Mouse (Mus musculus) thymus, adult 2 months (tissue): ENCODE data around the gene Taok1. TPM values are rescaled to one million over a fixed set of nuclear protein-coding genes. Genes with fewer than 3 reads are reported as not detected.
A peak's percentile ranks its signal among the peaks of the same experiment; 100 is the strongest.

Source experiments
- DNase-seq: peaks from one replicate; pipeline ENCODE4 v3.0.0; 2021
- H3K27ac ChIP-seq: fragments of 200-500 bp; 2 replicates; pipeline ENCODE4 v1.5.1; 2012; ENCODE audit warnings: low read length, control low read depth; ENCODE audit not compliant: control insufficient read depth, insufficient read depth
- H3K27me3 ChIP-seq: fragments of 200-500 bp; 2 replicates; pipeline ENCODE4 v1.6.1; 2012; ENCODE audit warnings: mild to moderate bottlenecking, low read length, moderate library complexity, mixed read lengths; ENCODE audit not compliant: control insufficient read depth, insufficient read depth
- H3K36me3 ChIP-seq: fragments of 200-500 bp; 2 replicates; pipeline ENCODE4 v1.6.1; 2012; ENCODE audit warnings: mild to moderate bottlenecking, low read length, moderate library complexity; ENCODE audit not compliant: control insufficient read depth, insufficient read depth
- H3K4me1 ChIP-seq: fragments of 200-500 bp; replicated peaks from 2 replicates; pipeline ENCODE4 v1.6.1; 2012; ENCODE audit warnings: low read length; ENCODE audit not compliant: control insufficient read depth, insufficient read depth
- H3K4me3 ChIP-seq: fragments of 200-500 bp; 2 replicates; pipeline ENCODE4 v1.5.1; 2012; ENCODE audit warnings: mild to moderate bottlenecking, low read length, control low read depth, moderate library complexity; ENCODE audit not compliant: control insufficient read depth, insufficient read depth
- CTCF ChIP-seq: fragments of 200-500 bp; IDR thresholded peaks from 2 replicates; pipeline ENCODE4 v1.5.1; 2012; ENCODE audit warnings: mild to moderate bottlenecking, control low read depth, low read length, moderate library complexity, borderline replicate concordance; ENCODE audit not compliant: control insufficient read depth, poor library complexity, insufficient read depth; ENCODE audit errors: extremely low read depth
- POLR2A ChIP-seq: fragments of 200-500 bp; IDR thresholded peaks from 2 replicates; pipeline ENCODE4 v1.6.1; 2012; ENCODE audit warnings: mild to moderate bottlenecking, low read length, control low read depth, moderate library complexity; ENCODE audit not compliant: control insufficient read depth, poor library complexity, insufficient read depth; ENCODE audit errors: extremely low read depth
- WGBS: fragments of 180-500 bp; shearing (Covaris S2); methylation state at CpG from one replicate; pipeline ENCODE4 v1.1.7; 2018; 5-methylcytosine and 5-hydroxymethylcytosine counted together
- polyA plus RNA-seq: library from polyadenylated mRNA; depleted of rRNA; stranded (reverse); fragments of >200 nt; gene quantifications from 2 replicates; pipeline ENCODE4 v1.2.3, GENCODE M21; 2012

Taok1 gene
- polyA plus RNA-seq, 1 experiment = 7.5 TPM

GRCm38 (mm10) chr11:77497851-77498250 lies 109.8 kb downstream of the Taok1 start:
- no peak for DNase-seq
- H3K4me3 ChIP-seq = no peak overlapping the region
- TF ChIP-seq POLR2A (no peak), CTCF (no peak)
- H3K36me3 ChIP-seq = peaks cover 4% of the 10 kb centered on the region
- peaks cover 11% of the 10 kb centered on the region for H3K4me1 ChIP-seq
- no peak overlapping the region for H3K27ac ChIP-seq
- no peaks in the 10 kb centered on the region for H3K27me3 ChIP-seq
- 96% methylated on average over 4 of the region's 4 CpGs for WGBS

- no peaks in the 10 kb centered on the region for H3K27me3 ChIP-seq
- no peaks in the 10 kb centered on the region; the same call in 1 of the 2 replicates for H3K36me3 ChIP-seq
- peaks cover 14% of the 10 kb centered on the region for H3K4me1 ChIP-seq
- TF ChIP-seq POLR2A (no peak), CTCF (0 out of 2 replicates have a peak, but pooled peaks have one; percentile 35)
- no peak overlapping the region for H3K4me3 ChIP-seq
- DNase-seq = peak; percentile 73
- no peak overlapping the region for H3K27ac ChIP-seq
- 75% methylated on average over 6 of the region's 6 CpGs for WGBS
Observed at GRCm38 (mm10) chr11:77497341-77497756, 110.3 kb downstream of the Taok1 start.

GRCm38 (mm10) chr11:77495507-77495906 lies 112.1 kb downstream of the Taok1 start:
- Histone ChIP-seq H3K36me3 (no peaks in the 10 kb centered on the region), H3K4me3 (no peak overlapping the region), H3K4me1 (peaks cover 28% of the 10 kb centered on the region), H3K27me3 (no peaks in the 10 kb centered on the region), H3K27ac (no peak overlapping the region)
- TF ChIP-seq POLR2A = no peak
- no peak for TF ChIP-seq CTCF
- no peak for DNase-seq

GRCm38 (mm10) chr11:77494782-77495181 lies 112.8 kb downstream of the Taok1 start:
- H3K4me1 ChIP-seq = peaks cover 34% of the 10 kb centered on the region
- no peak for TF ChIP-seq POLR2A
- TF ChIP-seq CTCF = no peak
- H3K4me3 ChIP-seq = no peak overlapping the region
- no peak for DNase-seq
- no peaks in the 10 kb centered on the region for H3K27me3 ChIP-seq
- 87% methylated on average over 6 of the region's 6 CpGs for WGBS
- no peak overlapping the region for H3K27ac ChIP-seq
- no peaks in the 10 kb centered on the region for H3K36me3 ChIP-seq

- no peak overlapping the region for H3K27ac ChIP-seq
- H3K36me3 ChIP-seq = no peaks in the 10 kb centered on the region
- H3K4me3 ChIP-seq = peak overlapping the region; percentile 72
- TF ChIP-seq POLR2A (no peak), CTCF (no peak)
- peaks cover 35% of the 10 kb centered on the region for H3K4me1 ChIP-seq
- H3K27me3 ChIP-seq = no peaks in the 10 kb centered on the region
- WGBS = 22% methylated on average over 4 of the region's 4 CpGs
- no peak for DNase-seq
Observed at GRCm38 (mm10) chr11:77494344-77494676, 113.3 kb downstream of the Taok1 start.

GRCm38 (mm10) chr11:77493512-77494343 lies 113.9 kb downstream of the Taok1 start, which contains the start of gene Git1:
TSS of gene Git1 (plus strand) at chr11:77493562.
- Histone ChIP-seq H3K4me3 (peak within 1 kb of the TSS; percentile 72), H3K36me3 (no peaks in the 10 kb centered on the region), H3K27ac (peak within 1 kb of the TSS; percentile 2; the same call in 1 of the 2 replicates), H3K4me1 (peaks cover 41% of the 10 kb centered on the region), H3K27me3 (no peaks in the 10 kb centered on the region; the same call in 1 of the 2 replicates)
- 3% methylated on average over 73 of the region's 74 CpGs for WGBS
- DNase-seq = peak; percentile 54
- TF ChIP-seq POLR2A (no peak), CTCF (no peak)

- peaks cover 44% of the 10 kb centered on the region for H3K4me1 ChIP-seq
- H3K4me3 ChIP-seq = peak overlapping the region; percentile 61
- no peaks in the 10 kb centered on the region for H3K36me3 ChIP-seq
- DNase-seq = peak; percentile 93
- peak overlapping the region; percentile 2; the same call in 1 of the 2 replicates for H3K27ac ChIP-seq
- TF ChIP-seq CTCF = peak; percentile 74; the same call in 1 of the 2 replicates
- peak; percentile 73 for TF ChIP-seq POLR2A
- 1% methylated on average over 31 of the region's 32 CpGs for WGBS
- H3K27me3 ChIP-seq = no peaks in the 10 kb centered on the region; the same call in 1 of the 2 replicates
Observed at GRCm38 (mm10) chr11:77492911-77493332, 114.7 kb downstream of the Taok1 start.
